Mouse (Mus musculus): Measurements from ENCODE around the gene Fam171a1. TPM values are rescaled to one million over a fixed set of nuclear protein-coding genes. Genes with fewer than 3 reads are reported as not detected.
"Not testable (repeated sequence)": the region's sequence is repeated elsewhere in the genome, so short reads cannot be mapped to it uniquely, and the experiment has no call there.

Gene Fam171a1
- polyA plus RNA-seq, 1 experiment, result 35.7 TPM

GRCm38 (mm10) chr2:3216617-3217016 is 102.6 kb downstream of the Fam171a1 start:
- TF ChIP-seq POLR2A (IDR thresholded peaks at IDR 0.05; ENCODE audit: borderline replicate concordance, extremely low read depth, low read depth, low read length) (no peak), CTCF (IDR thresholded peaks at IDR 0.05; ENCODE audit: insufficient read depth, low read length) (no peak)
- Histone ChIP-seq H3K4me3 (replicated peaks; ENCODE audit: extremely low read depth, low read depth, low read length) (no peak overlapping the region), H3K4me1 (ENCODE audit: control insufficient read depth, insufficient read depth, low read length) (no peaks in the 10 kb centered on the region)
- no peak for DNase-seq
- 72% methylated on average over 10 of the region's 10 CpGs for WGBS

GRCm38 (mm10) chr2:3217577-3217976 is 103.6 kb downstream of the Fam171a1 start:
- not testable (repeated sequence) for DNase-seq; H3K4me1 ChIP-seq (ENCODE audit: control insufficient read depth, insufficient read depth, low read length); H3K4me3 ChIP-seq (replicated peaks; ENCODE audit: extremely low read depth, low read depth, low read length)
- 100% methylated on average over 3 of the region's 3 CpGs for WGBS

- TF ChIP-seq POLR2A (IDR thresholded peaks at IDR 0.05; ENCODE audit: borderline replicate concordance, extremely low read depth, low read depth, low read length) (no peak), CTCF (IDR thresholded peaks at IDR 0.05; ENCODE audit: insufficient read depth, low read length) (no peak)
- H3K4me1 ChIP-seq (ENCODE audit: control insufficient read depth, insufficient read depth, low read length), result no peaks in the 10 kb centered on the region
- no peak overlapping the region for H3K4me3 ChIP-seq (replicated peaks; ENCODE audit: extremely low read depth, low read depth, low read length)
- no peak for DNase-seq
- WGBS, result 58% methylated on average over 6 of the region's 6 CpGs
These were observed 104.2 kb downstream of the Fam171a1 start for GRCm38 (mm10) chr2:3218225-3218624.

GRCm38 (mm10) chr2:3228475-3228874 is 114.5 kb downstream of the Fam171a1 start:
- 68% methylated on average over 4 of the region's 4 CpGs for WGBS
- TF ChIP-seq CTCF (IDR thresholded peaks at IDR 0.05; ENCODE audit: insufficient read depth, low read length) (peak; percentile 37; the same call in 1 of the 2 replicates), POLR2A (IDR thresholded peaks at IDR 0.05; ENCODE audit: borderline replicate concordance, extremely low read depth, low read depth, low read length) (no peak)
- H3K4me3 ChIP-seq (replicated peaks; ENCODE audit: extremely low read depth, low read depth, low read length), result no peak overlapping the region
- no peaks in the 10 kb centered on the region for H3K4me1 ChIP-seq (ENCODE audit: control insufficient read depth, insufficient read depth, low read length)
- no peak for DNase-seq

GRCm38 (mm10) chr2:3229060-3229459 is 115.0 kb downstream of the Fam171a1 start:
- TF ChIP-seq CTCF (IDR thresholded peaks at IDR 0.05; ENCODE audit: insufficient read depth, low read length) (peak; percentile 79), POLR2A (IDR thresholded peaks at IDR 0.05; ENCODE audit: borderline replicate concordance, extremely low read depth, low read depth, low read length) (no peak)
- no peak overlapping the region for H3K4me3 ChIP-seq (replicated peaks; ENCODE audit: extremely low read depth, low read depth, low read length)

GRCm38 (mm10) chr2:3239255-3239654 is 125.2 kb downstream of the Fam171a1 start:
- DNase-seq, result no peak
- TF ChIP-seq CTCF (IDR thresholded peaks at IDR 0.05; ENCODE audit: insufficient read depth, low read length) (no peak), POLR2A (IDR thresholded peaks at IDR 0.05; ENCODE audit: borderline replicate concordance, extremely low read depth, low read depth, low read length) (no peak)
- H3K4me3 ChIP-seq (replicated peaks; ENCODE audit: extremely low read depth, low read depth, low read length), result no peak overlapping the region
- no peaks in the 10 kb centered on the region for H3K4me1 ChIP-seq (ENCODE audit: control insufficient read depth, insufficient read depth, low read length)
- 32% methylated on average over 5 of the region's 5 CpGs for WGBS

More at GRCm38 (mm10) chr2:3229060-3229459, 115.0 kb downstream of the Fam171a1 start:
- WGBS, result 8% methylated on average over 2 of the region's 2 CpGs
- no peaks in the 10 kb centered on the region for H3K4me1 ChIP-seq (ENCODE audit: control insufficient read depth, insufficient read depth, low read length)
- DNase-seq, result peak; percentile 49

- H3K4me1 ChIP-seq (ENCODE audit: control insufficient read depth, insufficient read depth, low read length), result no peaks in the 10 kb centered on the region
- 39% methylated on average over 3 of the region's 3 CpGs for WGBS
- TF ChIP-seq POLR2A (IDR thresholded peaks at IDR 0.05; ENCODE audit: borderline replicate concordance, extremely low read depth, low read depth, low read length), result no peak
- TF ChIP-seq CTCF (IDR thresholded peaks at IDR 0.05; ENCODE audit: insufficient read depth, low read length), result no peak
- no peak for DNase-seq
- no peak overlapping the region for H3K4me3 ChIP-seq (replicated peaks; ENCODE audit: extremely low read depth, low read depth, low read length)
These were observed 130.2 kb downstream of the Fam171a1 start for GRCm38 (mm10) chr2:3244251-3244650.

- 72% methylated on average over 2 of the region's 2 CpGs for WGBS
- TF ChIP-seq CTCF (IDR thresholded peaks at IDR 0.05; ENCODE audit: insufficient read depth, low read length), result no peak
- no peak for TF ChIP-seq POLR2A (IDR thresholded peaks at IDR 0.05; ENCODE audit: borderline replicate concordance, extremely low read depth, low read depth, low read length)
These were observed 137.3 kb downstream of the Fam171a1 start for GRCm38 (mm10) chr2:3251309-3251708.

GRCm38 (mm10) chr2:3266466-3266865 is 152.4 kb downstream of the Fam171a1 start:
- TF ChIP-seq CTCF (IDR thresholded peaks at IDR 0.05; ENCODE audit: insufficient read depth, low read length) (no peak), POLR2A (IDR thresholded peaks at IDR 0.05; ENCODE audit: borderline replicate concordance, extremely low read depth, low read depth, low read length) (no peak)
- H3K4me3 ChIP-seq (replicated peaks; ENCODE audit: extremely low read depth, low read depth, low read length), result no peak overlapping the region
- 85% methylated on average over 3 of the region's 3 CpGs for WGBS

More at GRCm38 (mm10) chr2:3251309-3251708, 137.3 kb downstream of the Fam171a1 start:
- no peak for DNase-seq
- Histone ChIP-seq H3K4me1 (ENCODE audit: control insufficient read depth, insufficient read depth, low read length) (no peaks in the 10 kb centered on the region), H3K4me3 (replicated peaks; ENCODE audit: extremely low read depth, low read depth, low read length) (no peak overlapping the region)

GRCm38 (mm10) chr2:3267879-3268278 is 153.9 kb downstream of the Fam171a1 start:
- 29% methylated on average over 3 of the region's 3 CpGs for WGBS
- Histone ChIP-seq H3K4me1 (ENCODE audit: control insufficient read depth, insufficient read depth, low read length) (no peaks in the 10 kb centered on the region), H3K4me3 (replicated peaks; ENCODE audit: extremely low read depth, low read depth, low read length) (no peak overlapping the region)
- no peak for DNase-seq
- TF ChIP-seq POLR2A (IDR thresholded peaks at IDR 0.05; ENCODE audit: borderline replicate concordance, extremely low read depth, low read depth, low read length) (no peak), CTCF (IDR thresholded peaks at IDR 0.05; ENCODE audit: insufficient read depth, low read length) (no peak)

More at GRCm38 (mm10) chr2:3266466-3266865, 152.4 kb downstream of the Fam171a1 start:
- H3K4me1 ChIP-seq (ENCODE audit: control insufficient read depth, insufficient read depth, low read length), result no peaks in the 10 kb centered on the region
- no peak for DNase-seq
